Mouse (Mus musculus) C2C12 (cell line): ENCODE data around the gene Mon2. TPM values are rescaled to one million over a fixed set of nuclear protein-coding genes. Genes with fewer than 3 reads are reported as not detected.

Experiments
- H3K27me3 ChIP-seq: one replicate; pipeline ENCODE4 v1.6.1; 2011; ENCODE audit not compliant: control insufficient read depth, insufficient read depth, insufficient read length
- H3K36me3 ChIP-seq: one replicate; pipeline ENCODE4 v1.6.1; 2011; ENCODE audit not compliant: control insufficient read depth, insufficient read depth
- H3K4me3 ChIP-seq: one replicate; pipeline ENCODE4 v1.5.1; 2011; ENCODE audit warnings: mild to moderate bottlenecking, control low read depth; ENCODE audit not compliant: poor library complexity, insufficient read depth, severe bottlenecking
- H3K79me2 ChIP-seq: one replicate; pipeline ENCODE4 v1.6.1; 2011; ENCODE audit not compliant: control insufficient read depth, insufficient read depth
- H3K79me3 ChIP-seq: one replicate; pipeline ENCODE4 v1.6.1; 2011; ENCODE audit warnings: low read depth, control low read depth
- H3ac ChIP-seq: one replicate; pipeline ENCODE3; 2011; ENCODE audit warnings: low read depth; ENCODE audit not compliant: control insufficient read depth, insufficient read length
- CEBPB ChIP-seq: IDR thresholded peaks from one replicate; pipeline ENCODE4 v1.6.1; 2011; ENCODE audit warnings: low read depth, mild to moderate bottlenecking, control low read depth, moderate library complexity
- CTCF ChIP-seq: IDR thresholded peaks from one replicate; pipeline ENCODE4 v1.5.1; 2011; ENCODE audit not compliant: control insufficient read depth, insufficient read depth, insufficient read length
- FOSL1 ChIP-seq: IDR thresholded peaks from one replicate; pipeline ENCODE4 v1.8.0; 2011; ENCODE audit warnings: mild to moderate bottlenecking, low read length; ENCODE audit not compliant: poor library complexity, insufficient read depth, severe bottlenecking
- MAX ChIP-seq: IDR thresholded peaks from one replicate; pipeline ENCODE4 v1.6.1; 2011; ENCODE audit warnings: mild to moderate bottlenecking, control low read depth
- MYOD1 ChIP-seq: IDR thresholded peaks from one replicate; pipeline ENCODE4 v1.6.1; 2011; ENCODE audit warnings: low read depth; ENCODE audit not compliant: control insufficient read depth, insufficient read length
- MYOG ChIP-seq: IDR thresholded peaks from one replicate; pipeline ENCODE4 v1.6.1; 2011; ENCODE audit not compliant: control insufficient read depth, insufficient read length; ENCODE audit errors: extremely low read depth
- USF1 ChIP-seq: IDR thresholded peaks from one replicate; pipeline ENCODE4 v1.6.1; 2011; ENCODE audit warnings: low read depth, mild to moderate bottlenecking, control low read depth, moderate library complexity
- polyA plus RNA-seq: library from polyadenylated mRNA; unstranded; fragments of >200 nt; fragmentation: generic; extraction: Trizol; gene quantifications from one replicate; pipeline ENCODE4 v1.2.1, GENCODE M21; 2012; ENCODE audit warnings: missing spikeins

Mon2 gene
- polyA plus RNA-seq, 1 experiment: 27.4 TPM

GRCm38 (mm10) chr10:122987671-122988128 lies 88.6 kb downstream of the Mon2 start:
- Histone ChIP-seq H3K4me3 (no peak overlapping the region), H3K79me2 (peaks cover 29% of the 10 kb centered on the region), H3K36me3 (peaks cover 19% of the 10 kb centered on the region), H3ac (peak overlapping the region; percentile 9), H3K27me3 (no peaks in the 10 kb centered on the region), H3K79me3 (peaks cover 26% of the 10 kb centered on the region)
- TF ChIP-seq CTCF (no peak), MYOG (no peak), MYOD1 (no peak), USF1 (no peak), MAX (no peak), CEBPB (no peak)

GRCm38 (mm10) chr10:122986320-122987225 lies 89.7 kb downstream of the Mon2 start:
- peaks cover 34% of the 10 kb centered on the region for H3K79me3 ChIP-seq
- H3K36me3 ChIP-seq: peaks cover 24% of the 10 kb centered on the region
- peak overlapping the region; percentile 73 for H3ac ChIP-seq
- H3K79me2 ChIP-seq: peaks cover 41% of the 10 kb centered on the region
- H3K27me3 ChIP-seq: no peaks in the 10 kb centered on the region
- H3K4me3 ChIP-seq: peak overlapping the region; percentile 91
- TF ChIP-seq MYOG (no peak), MAX (peak; percentile 82)

- Histone ChIP-seq H3ac (peak overlapping the region; percentile 94), H3K79me2 (peaks cover 47% of the 10 kb centered on the region), H3K27me3 (no peaks in the 10 kb centered on the region), H3K79me3 (peaks cover 34% of the 10 kb centered on the region), H3K36me3 (peaks cover 33% of the 10 kb centered on the region), H3K4me3 (peak overlapping the region; percentile 91)
- no peak for TF ChIP-seq MYOG
- no peak for TF ChIP-seq MYOD1
- TF ChIP-seq CEBPB: no peak
- TF ChIP-seq USF1: no peak
- no peak for TF ChIP-seq CTCF
- TF ChIP-seq MAX: peak; percentile 47
- no peak for TF ChIP-seq FOSL1
These were observed 90.6 kb downstream of the Mon2 start for GRCm38 (mm10) chr10:122985515-122986319.

GRCm38 (mm10) chr10:122985252-122985514 lies 91.1 kb downstream of the Mon2 start:
- no peaks in the 10 kb centered on the region for H3K27me3 ChIP-seq
- H3ac ChIP-seq: peak overlapping the region; percentile 94
- no peak for TF ChIP-seq CEBPB
- no peak for TF ChIP-seq FOSL1
- peaks cover 36% of the 10 kb centered on the region for H3K36me3 ChIP-seq
- peaks cover 34% of the 10 kb centered on the region for H3K79me3 ChIP-seq
- peaks cover 47% of the 10 kb centered on the region for H3K79me2 ChIP-seq
- peak overlapping the region; percentile 91 for H3K4me3 ChIP-seq

- peaks cover 47% of the 10 kb centered on the region for H3K79me2 ChIP-seq
- H3K36me3 ChIP-seq: peaks cover 37% of the 10 kb centered on the region
- H3K27me3 ChIP-seq: no peaks in the 10 kb centered on the region
- peak overlapping the region; percentile 91 for H3K4me3 ChIP-seq
- TF ChIP-seq USF1 (no peak), MAX (no peak), MYOD1 (no peak), FOSL1 (no peak), MYOG (no peak), CEBPB (no peak), CTCF (no peak)
- peak overlapping the region; percentile 94 for H3ac ChIP-seq
- H3K79me3 ChIP-seq: peaks cover 34% of the 10 kb centered on the region
These were observed 91.6 kb downstream of the Mon2 start for GRCm38 (mm10) chr10:122984531-122985251.
